Mouse (Mus musculus) liver, adult 2 months (tissue): ENCODE results near the gene Efna2. TPM values are rescaled to one million over a fixed set of nuclear protein-coding genes. Genes with fewer than 3 reads are reported as not detected.

ENCODE experiments used
- DNase-seq: peaks from one replicate; pipeline ENCODE4 v3.0.0-alpha.2; 2011; ENCODE audit warnings: low read depth, low spot score; ENCODE audit errors: extremely low read depth
- H3K27ac ChIP-seq: fragments of 200-500 bp; replicated peaks from 2 replicates; pipeline ENCODE4 v1.5.1; 2012; ENCODE audit warnings: low read depth, mild to moderate bottlenecking, control low read depth, inconsistent platforms, low read length; ENCODE audit not compliant: insufficient read depth
- H3K27me3 ChIP-seq: fragments of 200-500 bp; 2 replicates; pipeline ENCODE4 v1.6.1; 2012; ENCODE audit warnings: mild to moderate bottlenecking, moderate library complexity, low read length, inconsistent platforms; ENCODE audit not compliant: control insufficient read depth, insufficient read depth
- H3K36me3 ChIP-seq: fragments of 200-500 bp; 2 replicates; pipeline ENCODE4 v1.6.1; 2012; ENCODE audit warnings: low read length, inconsistent platforms; ENCODE audit not compliant: control insufficient read depth, insufficient read depth
- H3K4me1 ChIP-seq: fragments of 200-500 bp; 2 replicates; pipeline ENCODE4 v1.6.1; 2011; ENCODE audit warnings: low read length; ENCODE audit not compliant: control insufficient read depth, insufficient read depth
- H3K4me3 ChIP-seq: fragments of 200-500 bp; 2 replicates; pipeline ENCODE4 v1.5.1; 2011; ENCODE audit warnings: low read depth, mild to moderate bottlenecking, control low read depth, low read length, moderate library complexity; ENCODE audit not compliant: insufficient read depth
- H3K79me2 ChIP-seq: fragments of 200-500 bp; 2 replicates; pipeline ENCODE4 v1.6.1; 2012; ENCODE audit warnings: inconsistent platforms, mild to moderate bottlenecking, low read length, moderate library complexity; ENCODE audit not compliant: control insufficient read depth, insufficient read depth
- H3K9ac ChIP-seq: fragments of 200-500 bp; 2 replicates; pipeline ENCODE4 v1.6.1; 2012; ENCODE audit warnings: low read depth, mild to moderate bottlenecking, control low read depth, inconsistent platforms, low read length
- CTCF ChIP-seq: fragments of 200-500 bp; IDR thresholded peaks from 2 replicates; pipeline ENCODE4 v1.5.1; 2011; ENCODE audit warnings: low read depth, low read length, control low read depth
- POLR2A ChIP-seq: fragments of 200-500 bp; IDR thresholded peaks from 2 replicates; pipeline ENCODE4 v1.6.1; 2011; ENCODE audit warnings: low read length, control low read depth; ENCODE audit not compliant: insufficient read depth; ENCODE audit errors: extremely low read depth
- WGBS: fragments of 180-500 bp; shearing (Covaris S2); methylation state at CpG from one replicate; pipeline ENCODE4 v1.1.7; 2018; 5-methylcytosine and 5-hydroxymethylcytosine counted together
- polyA plus RNA-seq: library from polyadenylated mRNA; depleted of rRNA; stranded (reverse); fragments of >200 nt; gene quantifications from 2 replicates; pipeline ENCODE4 v1.2.3, GENCODE M21; 2012
- total RNA-seq: library from RNA; depleted of rRNA; stranded (reverse); fragments of >200 nt; gene quantifications from 2 replicates; pipeline ENCODE4 v1.2.3, GENCODE M21; 2014

The Efna2 gene
- total and polyA plus RNA-seq, 2 experiments = under 0.01 to 0.26 TPM

DNA sequence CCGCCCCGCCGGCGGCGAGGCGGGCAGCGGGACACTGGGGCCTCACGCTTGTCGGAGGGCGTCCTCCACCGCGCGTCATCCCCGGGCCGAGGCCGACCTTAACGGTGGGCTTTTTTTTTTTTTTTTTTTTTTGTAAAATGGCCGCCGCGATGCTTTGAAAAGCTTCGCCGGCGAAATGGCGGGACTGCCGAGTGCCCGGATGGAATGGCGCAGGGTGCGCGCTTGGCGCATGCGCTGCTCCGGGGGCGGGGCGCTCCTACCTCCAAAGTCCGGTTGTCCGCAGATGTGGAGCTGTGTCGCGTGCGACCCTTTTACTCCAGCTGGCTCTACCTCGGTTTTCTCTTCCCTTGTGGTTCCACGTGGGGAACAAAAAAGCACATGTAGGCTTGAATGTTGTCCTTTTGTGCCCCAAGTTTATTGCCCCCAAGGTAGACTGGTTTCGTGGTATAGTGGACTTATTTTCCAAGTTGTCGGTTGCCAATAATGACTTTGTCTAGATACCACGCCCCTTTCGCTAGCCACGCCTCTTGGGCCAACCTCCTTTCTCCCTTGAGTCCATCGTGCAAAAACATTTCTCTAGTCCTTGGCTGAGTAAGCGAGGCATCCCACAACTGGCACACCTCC lies 11.1 kb upstream of the Efna2 start:
- peak overlapping the region; percentile 78 for H3K4me3 ChIP-seq
- no peak for TF ChIP-seq CTCF
- no peak for TF ChIP-seq POLR2A
- peak overlapping the region; percentile 92 for H3K9ac ChIP-seq
- H3K27ac ChIP-seq = peak overlapping the region; percentile 85
- H3K36me3 ChIP-seq = peaks cover 6% of the 10 kb centered on the region
- WGBS = 0% methylated on average over 48 of the region's 48 CpGs
- H3K4me1 ChIP-seq = peaks cover 5% of the 10 kb centered on the region
- peaks cover 6% of the 10 kb centered on the region; the same call in 1 of the 2 replicates for H3K79me2 ChIP-seq
- H3K27me3 ChIP-seq = no peaks in the 10 kb centered on the region
- peak; percentile 89 for DNase-seq

DNA sequence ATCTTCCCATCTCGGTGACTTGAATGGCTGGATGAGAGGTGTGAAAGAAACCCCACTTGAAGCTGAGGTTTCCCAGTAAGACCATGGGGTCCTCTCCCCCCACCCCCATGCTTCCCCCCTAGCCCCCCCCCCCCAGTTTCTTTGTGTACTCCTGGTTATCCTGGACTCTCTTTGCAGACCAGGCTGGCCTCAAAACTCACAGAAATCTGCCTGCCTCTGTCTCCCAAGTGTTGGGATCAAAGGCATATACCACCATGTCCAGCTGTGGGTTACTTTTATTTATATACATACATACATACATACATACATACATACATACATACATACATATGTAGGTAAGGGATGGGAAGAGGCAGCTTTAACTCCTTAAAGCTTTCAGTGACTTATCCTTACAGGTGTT lies 10.2 kb upstream of the Efna2 start:
- Histone ChIP-seq H3K4me1 (peaks cover 8% of the 10 kb centered on the region), H3K36me3 (peaks cover 6% of the 10 kb centered on the region), H3K27ac (no peak overlapping the region; the same call in 1 of the 2 replicates), H3K79me2 (peaks cover 6% of the 10 kb centered on the region; the same call in 1 of the 2 replicates), H3K9ac (no peak overlapping the region), H3K27me3 (no peaks in the 10 kb centered on the region), H3K4me3 (no peak overlapping the region)
- TF ChIP-seq CTCF = no peak
- TF ChIP-seq POLR2A = no peak
- no peak for DNase-seq
- 14% methylated on average over 1 of the region's 1 CpGs for WGBS

DNA sequence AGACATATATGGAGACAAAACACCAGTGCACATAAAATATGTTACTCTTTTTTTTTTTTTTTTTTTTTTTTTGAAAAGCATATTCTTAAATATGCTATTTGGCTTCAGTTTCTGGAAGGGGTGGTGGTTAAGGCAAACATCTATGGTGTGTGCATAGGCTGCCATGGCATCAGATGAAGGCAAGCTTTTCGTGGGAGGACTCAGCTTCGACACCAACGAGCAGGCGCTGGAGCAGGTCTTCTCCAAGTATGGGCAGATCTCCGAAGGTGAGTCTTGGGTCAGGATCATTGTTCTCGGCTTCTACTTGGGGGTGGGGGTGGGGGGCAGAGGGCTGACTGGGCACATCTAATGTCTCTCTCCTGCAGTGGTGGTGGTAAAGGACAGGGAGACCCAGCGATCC lies 9.6 kb upstream of the Efna2 start:
- DNase-seq = no peak
- H3K27ac ChIP-seq = no peak overlapping the region
- H3K4me1 ChIP-seq = peaks cover 8% of the 10 kb centered on the region

DNA sequence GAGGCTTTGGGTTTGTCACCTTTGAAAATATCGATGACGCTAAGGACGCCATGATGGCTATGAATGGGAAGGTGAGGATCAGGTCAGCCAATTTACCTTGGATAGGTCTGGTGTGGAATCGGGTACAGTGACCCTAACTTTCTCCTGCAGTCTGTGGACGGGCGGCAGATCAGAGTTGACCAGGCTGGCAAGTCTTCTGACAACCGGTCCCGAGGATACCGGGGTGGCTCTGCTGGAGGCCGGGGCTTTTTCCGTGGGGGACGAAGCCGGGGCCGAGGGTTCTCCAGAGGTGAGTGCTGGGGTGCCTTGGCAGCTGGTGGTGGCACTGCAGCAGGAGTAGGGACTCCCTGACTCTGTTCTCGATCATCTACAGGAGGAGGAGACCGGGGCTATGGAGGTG lies 9.2 kb upstream of the Efna2 start:
- Histone ChIP-seq H3K27ac (no peak overlapping the region), H3K36me3 (peaks cover 6% of the 10 kb centered on the region), H3K4me3 (no peak overlapping the region), H3K9ac (no peak overlapping the region), H3K4me1 (peaks cover 8% of the 10 kb centered on the region), H3K79me2 (peaks cover 6% of the 10 kb centered on the region; the same call in 1 of the 2 replicates), H3K27me3 (no peaks in the 10 kb centered on the region)
- DNase-seq = no peak
- TF ChIP-seq POLR2A (no peak), CTCF (no peak)
- WGBS = 95% methylated on average over 16 of the region's 16 CpGs

More for the DNA sequence above, 9.6 kb upstream of the Efna2 start:
- peaks cover 6% of the 10 kb centered on the region for H3K36me3 ChIP-seq
- peaks cover 6% of the 10 kb centered on the region; the same call in 1 of the 2 replicates for H3K79me2 ChIP-seq
- TF ChIP-seq POLR2A (no peak), CTCF (no peak)
- H3K9ac ChIP-seq = no peak overlapping the region
- WGBS = 90% methylated on average over 7 of the region's 7 CpGs
- no peak overlapping the region for H3K4me3 ChIP-seq
- no peaks in the 10 kb centered on the region for H3K27me3 ChIP-seq

DNA sequence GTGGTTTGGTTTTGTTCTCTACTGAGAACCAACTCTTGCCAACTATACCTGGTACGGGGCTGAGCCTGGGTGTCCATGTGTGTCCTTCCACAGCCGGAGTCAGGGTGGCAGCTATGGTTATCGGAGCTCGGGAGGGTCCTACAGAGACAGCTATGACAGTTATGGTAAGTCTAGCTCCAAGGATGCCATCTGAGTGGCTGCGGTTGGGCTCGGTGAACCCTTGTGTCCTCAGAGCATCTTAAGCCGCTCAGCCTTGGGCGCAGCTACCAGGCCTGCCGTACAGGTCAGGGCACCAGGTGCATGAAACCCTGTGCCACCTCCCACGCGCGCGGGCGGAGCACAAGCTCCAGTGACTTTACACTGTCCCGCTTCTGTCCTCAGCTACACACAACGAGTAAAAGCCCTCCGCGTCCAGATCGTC lies 8.7 kb upstream of the Efna2 start:
- no peak for DNase-seq
- Histone ChIP-seq H3K4me1 (peaks cover 8% of the 10 kb centered on the region), H3K9ac (no peak overlapping the region), H3K27me3 (no peaks in the 10 kb centered on the region), H3K79me2 (peaks cover 6% of the 10 kb centered on the region; the same call in 1 of the 2 replicates), H3K27ac (no peak overlapping the region), H3K4me3 (no peak overlapping the region), H3K36me3 (peaks cover 6% of the 10 kb centered on the region)
- no peak for TF ChIP-seq CTCF
- TF ChIP-seq POLR2A = no peak
- WGBS = 95% methylated on average over 19 of the region's 19 CpGs

DNA sequence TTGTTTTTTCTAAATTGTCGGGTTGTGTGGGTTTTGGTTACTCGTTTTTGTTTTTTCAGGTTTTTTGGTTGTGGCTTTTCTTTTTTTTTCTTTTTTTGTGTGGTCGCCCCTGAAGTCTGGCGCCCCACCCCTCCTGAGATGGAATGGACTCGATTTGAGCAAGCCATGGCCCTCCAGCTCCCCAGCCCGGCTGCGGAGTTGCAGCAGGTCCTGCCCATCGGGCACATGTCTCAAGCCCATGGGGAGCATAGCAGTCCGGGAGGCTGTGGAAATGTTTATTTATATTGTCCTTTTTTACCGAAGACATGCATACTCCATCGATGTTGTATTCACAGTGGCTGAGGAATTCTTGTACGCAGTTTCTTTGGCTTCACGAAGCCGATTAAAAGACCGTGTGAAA lies 8.0 kb upstream of the Efna2 start:
- WGBS = 94% methylated on average over 15 of the region's 15 CpGs

More for the DNA sequence above, 8.0 kb upstream of the Efna2 start:
- H3K9ac ChIP-seq = no peak overlapping the region
- no peak for TF ChIP-seq POLR2A
- no peak for TF ChIP-seq CTCF
- H3K4me3 ChIP-seq = no peak overlapping the region
- DNase-seq = no peak
- H3K27me3 ChIP-seq = no peaks in the 10 kb centered on the region
- peaks cover 6% of the 10 kb centered on the region for H3K36me3 ChIP-seq
- peaks cover 8% of the 10 kb centered on the region for H3K4me1 ChIP-seq
- no peak overlapping the region for H3K27ac ChIP-seq
- peaks cover 6% of the 10 kb centered on the region; the same call in 1 of the 2 replicates for H3K79me2 ChIP-seq
